Mouse (Mus musculus) v-Abl transformed pro-B cells (cell line): ENCODE results near the gene Slc39a5.

Experiments
- in situ Hi-C, 2 experiments: fragments of 400-800 bp; cut with MboI; formaldehyde crosslinking; loops; one replicate each; pipeline ENCODE4 v1.15.1; 2025; ENCODE audit not compliant: unreplicated experiment in 2 of 2

Slc39a5 gene

DNA sequence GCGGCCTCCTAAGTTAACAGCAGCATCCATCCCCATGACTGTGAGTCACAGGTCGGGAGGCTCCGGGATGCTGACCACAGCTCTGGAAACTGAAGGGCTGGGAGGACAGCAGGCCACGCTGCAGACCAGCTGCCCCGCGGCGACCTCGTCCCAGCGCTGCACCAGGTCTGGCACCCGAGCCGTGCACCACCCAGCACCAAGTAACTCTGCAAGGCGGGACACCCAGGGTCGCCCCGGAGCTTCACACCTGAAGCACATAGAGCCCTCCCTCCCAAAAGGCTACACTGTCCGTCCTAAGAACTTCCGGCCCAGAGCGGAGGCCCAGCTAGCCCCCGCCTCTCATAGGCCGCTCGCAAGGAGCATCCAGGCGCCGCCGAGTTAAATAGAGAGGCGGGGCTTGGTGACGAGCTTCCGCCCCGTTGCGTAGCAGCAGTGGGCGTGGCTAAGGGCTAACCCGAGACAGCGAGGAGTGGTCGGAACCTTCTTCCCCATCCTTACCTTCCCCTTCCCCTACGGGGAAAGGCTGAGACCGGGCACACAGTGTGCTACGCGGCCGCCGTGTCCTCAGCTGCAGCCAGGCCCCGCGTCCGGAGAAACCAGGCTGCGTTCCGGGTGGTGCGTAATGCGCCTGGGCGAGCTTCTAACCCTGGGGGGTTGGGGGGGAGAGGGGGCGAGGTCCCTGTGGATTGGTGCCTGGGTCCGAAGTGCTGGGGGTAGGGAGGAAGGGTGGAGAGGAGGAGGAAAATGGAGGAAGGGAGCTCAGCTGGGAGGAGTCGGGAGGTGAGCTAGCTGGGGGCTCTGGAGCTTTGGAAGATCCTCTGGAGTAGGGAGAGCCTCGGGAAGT lies 10.4 kb upstream of the Slc39a5 start, which contains the start of the genes Nabp2 and Rnf41:
Gene Nabp2 (minus strand): TSS at position 282 of the 844 bp plus-strand sequence.
Gene Rnf41 (plus strand): TSS at position 447 of the 844 bp plus-strand sequence.
- in situ Hi-C loops: no loop called here

DNA sequence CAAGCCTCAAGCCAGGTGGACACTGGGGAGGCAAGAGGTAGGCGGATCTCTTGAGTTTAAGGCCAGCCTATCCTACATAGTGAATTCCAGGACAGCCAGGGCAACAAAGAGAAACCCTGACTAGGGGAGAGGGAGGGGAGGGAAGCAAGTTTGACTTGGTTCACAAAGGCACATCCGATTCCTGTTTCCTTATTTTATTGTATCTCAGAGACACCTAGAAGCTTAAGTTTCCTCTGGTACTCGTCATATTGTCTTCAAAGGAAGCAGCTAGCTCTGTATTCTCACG lies 9.5 kb upstream of the Slc39a5 start:
- in situ Hi-C loops: no loop called here

GRCm38 (mm10) chr10:128409692-128410559 lies 8.9 kb upstream of the Slc39a5 start:
- in situ Hi-C loops: loop anchor here (5.0 kb wide), 4 partner anchors 32 to 78 kb away; partner anchors contain the start of gene Coq10a (in 1 of the 2)

DNA sequence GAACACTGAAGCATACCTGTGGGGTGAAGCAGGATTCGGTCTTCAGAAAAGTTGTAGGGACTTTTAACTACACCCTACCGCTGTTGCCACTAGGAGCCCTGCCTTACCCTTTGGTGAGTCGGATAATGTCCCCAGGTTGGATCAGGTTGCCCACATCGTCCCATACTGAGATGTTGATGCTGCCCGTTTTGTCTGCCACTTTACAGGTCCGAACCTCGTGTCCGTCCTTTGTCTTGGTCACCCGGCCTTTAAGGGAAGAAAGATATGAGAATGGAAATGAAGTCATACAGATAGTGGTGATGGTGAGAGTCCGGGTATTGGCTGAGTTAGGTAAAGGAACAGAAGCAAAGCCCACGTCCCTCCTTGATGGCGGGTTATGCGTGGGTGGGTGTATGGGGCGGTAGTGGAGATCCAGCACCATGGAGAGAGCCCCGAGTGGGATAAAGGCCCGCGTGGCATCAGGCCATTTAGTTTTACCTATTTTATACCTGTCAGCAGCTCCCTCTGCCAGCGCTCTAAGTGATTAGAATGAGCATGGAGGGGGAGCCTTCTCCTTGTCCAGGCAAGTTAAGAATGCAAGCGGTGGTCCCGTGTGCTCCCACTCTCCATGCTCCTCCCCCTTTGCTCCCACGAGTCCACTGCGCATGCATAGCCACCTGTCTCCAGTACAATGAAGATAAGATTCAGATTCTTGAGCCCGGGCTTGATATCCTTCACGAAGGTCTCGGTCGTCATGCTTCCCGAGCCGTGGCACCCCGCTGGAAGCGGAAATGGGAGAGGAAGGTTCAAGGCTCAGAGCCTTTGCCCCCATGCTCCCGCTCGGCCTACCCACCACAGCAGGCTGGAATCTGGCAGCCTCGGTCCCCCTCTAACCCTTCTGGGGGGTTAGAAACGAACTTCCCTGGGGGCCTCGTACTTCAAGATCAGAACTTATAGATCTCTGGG lies 7.8 kb upstream of the Slc39a5 start:
- in situ Hi-C loops: loop anchor here (5.0 kb wide), 4 partner anchors 33 to 77 kb away; partner anchors contain the start of gene Coq10a (in 1 of the 2)

DNA sequence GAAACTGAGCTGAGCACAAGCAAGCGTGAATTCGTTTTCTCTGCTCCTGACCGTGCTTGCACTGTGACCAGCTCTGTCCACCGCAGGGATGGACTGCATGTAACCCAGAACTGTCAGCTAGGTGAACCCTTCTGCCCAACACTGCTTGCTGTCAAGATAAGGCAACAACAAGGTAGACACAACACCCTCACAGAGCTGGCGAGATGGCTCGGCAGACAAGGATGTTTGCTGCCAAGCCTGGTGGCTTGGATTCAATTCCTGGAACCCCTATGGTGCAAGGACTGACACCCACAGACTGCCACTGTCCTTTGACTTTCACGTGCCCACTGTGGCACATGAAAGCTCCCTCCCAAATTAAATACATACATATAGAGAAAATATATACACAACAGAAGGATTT lies 2.9 kb upstream of the Slc39a5 start:
- in situ Hi-C loops: no loop called here

DNA sequence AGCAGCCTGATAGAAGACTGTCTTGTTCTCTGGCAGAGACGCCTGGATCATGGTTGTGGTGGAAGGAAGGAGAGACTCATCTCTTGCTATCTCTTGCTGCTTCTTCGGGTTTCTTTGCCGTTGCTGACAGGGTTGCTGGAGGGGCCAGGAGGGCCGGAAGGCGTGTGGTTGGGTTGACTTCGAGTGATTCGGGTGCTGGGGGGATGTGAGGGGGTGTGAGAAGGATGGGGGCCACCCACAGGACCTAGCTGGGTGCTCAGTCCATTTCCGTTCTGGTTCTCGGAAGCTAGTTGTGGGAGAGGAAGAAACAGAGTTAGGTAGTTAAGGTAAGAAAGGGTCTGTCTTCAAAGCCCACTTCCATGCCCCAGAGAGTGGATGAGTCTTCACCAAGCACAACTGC lies 609 bp upstream of the Slc39a5 start:
- in situ Hi-C loops: no loop called here

DNA sequence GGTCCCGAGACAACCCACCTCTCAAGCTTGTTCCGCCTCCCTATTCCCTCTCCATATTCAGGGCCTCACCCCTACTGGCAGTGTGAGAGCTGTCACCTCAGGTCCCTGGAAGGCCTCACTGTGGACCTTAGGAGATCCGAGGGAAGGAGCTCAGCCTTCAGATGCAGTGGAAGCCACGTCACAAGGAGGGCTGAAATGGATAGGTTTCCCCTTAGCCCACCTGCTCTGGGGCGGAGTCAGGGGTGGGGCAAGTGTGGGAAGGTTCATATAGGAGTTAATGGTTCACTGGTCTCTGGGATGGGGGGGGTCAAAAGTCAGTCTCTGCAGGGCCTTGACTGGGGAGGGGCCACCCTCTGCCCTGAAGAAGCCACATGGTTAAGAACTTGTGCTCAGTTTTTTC lies 691 bp downstream of the Slc39a5 start:
- in situ Hi-C loops: no loop called here

- in situ Hi-C loops: no loop called here
Measured at GRCm38 (mm10) chr10:128397466-128397865, 3.6 kb downstream of the Slc39a5 start.

DNA sequence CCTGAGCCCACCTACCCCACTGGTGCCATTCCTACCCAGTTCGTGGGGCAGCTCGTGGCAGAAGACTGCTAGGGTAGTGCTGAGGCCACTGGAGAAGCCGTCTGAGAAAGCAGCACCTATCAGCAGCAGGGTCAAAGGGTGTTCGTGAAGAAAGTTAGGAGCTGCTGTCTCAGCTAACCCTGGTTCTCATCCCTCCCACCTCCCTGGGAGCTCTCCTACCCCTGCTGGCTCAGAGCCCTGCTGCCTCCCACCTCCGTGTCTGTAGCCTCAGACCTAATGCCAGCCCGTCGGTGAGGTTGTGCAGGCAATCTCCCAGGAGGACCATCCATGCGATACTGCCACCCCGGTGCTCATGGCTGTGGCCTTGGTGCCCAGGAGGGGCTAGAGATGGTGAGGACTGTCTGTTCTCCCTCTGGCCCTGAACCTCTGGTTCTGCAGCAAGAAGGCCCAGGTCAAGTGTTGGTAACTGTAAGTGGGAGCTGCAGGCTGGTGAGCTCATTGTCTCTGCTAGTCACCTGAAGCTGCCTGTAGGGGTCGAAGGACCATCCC lies 4.2 kb downstream of the Slc39a5 start:
- in situ Hi-C loops: no loop called here

GRCm38 (mm10) chr10:128396017-128396673 lies 4.9 kb downstream of the Slc39a5 start:
- in situ Hi-C loops: no loop called here

DNA sequence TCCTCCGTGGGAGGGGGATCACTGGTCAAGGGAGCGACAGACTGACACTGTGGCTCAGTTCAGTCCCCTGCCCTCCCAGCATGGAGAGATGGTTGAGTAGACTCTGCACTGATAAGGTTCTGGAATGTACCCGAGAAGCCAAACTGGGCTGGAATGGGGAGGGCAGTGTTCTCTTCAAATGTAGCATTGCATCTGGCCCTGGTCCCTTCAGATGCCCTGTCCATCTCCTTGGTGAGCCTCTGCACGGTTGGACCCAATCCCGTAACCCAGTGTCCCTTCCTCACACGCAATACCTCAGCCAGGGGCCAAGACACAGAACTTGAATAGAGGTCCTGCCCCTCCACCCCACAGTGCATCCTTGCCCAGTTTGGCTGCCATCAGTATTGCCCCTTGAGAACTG lies 9.2 kb downstream of the Slc39a5 start:
- in situ Hi-C loops: no loop called here

GRCm38 (mm10) chr10:128390366-128390765 lies 10.7 kb downstream of the Slc39a5 start:
- in situ Hi-C loops: no loop called here

DNA sequence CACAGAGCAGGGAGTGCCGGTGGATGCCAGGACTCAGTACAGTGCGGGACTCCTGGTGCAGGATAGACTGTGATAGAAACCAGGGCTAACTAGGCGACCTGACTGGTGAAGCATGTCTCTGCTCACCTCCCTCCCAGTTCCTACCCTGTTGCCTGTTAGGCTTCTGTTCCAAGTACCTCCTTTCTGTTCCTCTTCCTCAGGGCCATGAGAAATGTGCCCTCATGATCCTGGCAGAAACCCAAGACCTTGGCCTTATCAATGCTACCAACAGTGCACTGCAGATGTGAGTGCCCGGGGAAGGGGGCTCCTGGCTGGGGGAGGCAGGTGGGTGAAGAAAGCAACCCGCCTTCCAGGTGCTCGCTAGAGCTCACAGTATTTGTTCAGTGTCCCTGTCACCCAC lies 11.5 kb downstream of the Slc39a5 start:
- in situ Hi-C loops: no loop called here

DNA sequence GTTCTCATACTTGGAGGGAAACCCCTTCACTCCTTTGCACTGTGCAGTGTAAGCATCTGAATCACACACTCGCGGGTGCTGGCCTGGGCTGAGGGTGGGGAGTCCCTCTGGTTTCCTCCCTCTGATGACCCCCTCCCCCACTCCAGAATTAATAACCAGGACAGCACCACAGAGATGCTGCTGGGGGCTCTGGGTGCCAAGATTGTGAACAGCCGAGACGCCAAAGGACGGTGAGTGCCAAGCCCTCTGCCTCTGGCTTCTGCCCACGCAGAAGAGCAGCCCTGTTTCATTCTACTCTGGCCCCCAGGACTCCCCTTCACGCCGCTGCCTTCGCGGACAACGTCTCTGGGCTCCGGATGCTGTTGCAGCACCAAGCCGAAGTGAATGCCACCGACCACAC lies 12.1 kb downstream of the Slc39a5 start:
- in situ Hi-C loops: no loop called here

GRCm38 (mm10) chr10:128385902-128386301 lies 15.1 kb downstream of the Slc39a5 start:
- in situ Hi-C loops: no loop called here

GRCm38 (mm10) chr10:128382482-128382881 lies 18.5 kb downstream of the Slc39a5 start:
- in situ Hi-C loops: no loop called here

GRCm38 (mm10) chr10:128380565-128380964 lies 20.5 kb downstream of the Slc39a5 start:
- in situ Hi-C loops: no loop called here

DNA sequence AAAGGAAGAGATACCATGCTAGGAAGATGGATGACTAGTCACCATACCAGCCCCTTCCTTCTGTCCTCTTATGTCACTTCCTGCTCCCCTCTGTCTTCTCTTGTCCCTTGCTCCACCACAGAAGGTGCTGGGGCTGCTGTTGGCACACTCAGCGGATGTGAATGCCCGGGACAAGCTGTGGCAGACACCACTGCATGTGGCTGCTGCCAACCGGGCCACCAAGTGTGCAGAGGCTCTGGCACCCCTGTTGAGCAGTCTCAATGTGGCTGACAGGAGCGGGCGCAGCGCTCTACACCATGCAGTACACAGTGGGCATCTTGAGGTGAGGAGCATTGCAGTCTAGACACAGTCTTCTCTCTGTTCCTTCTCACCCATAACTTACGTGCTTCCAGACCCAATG lies 21.8 kb downstream of the Slc39a5 start:
- in situ Hi-C loops: no loop called here

GRCm38 (mm10) chr10:128378462-128378861 lies 22.6 kb downstream of the Slc39a5 start:
- in situ Hi-C loops: no loop called here
